Mouse (Mus musculus) CD4-positive, CD25-positive, alpha-beta regulatory T cell, adult 4 months (primary cell): ENCODE data around the gene Hist1h4h. TPM values are rescaled to one million over a fixed set of nuclear protein-coding genes. Genes with fewer than 3 reads are reported as not detected.

ENCODE experiments used
- ATAC-seq: one replicate; pipeline ENCODE4 v1.8.0; 2017
- polyA plus RNA-seq, 2 experiments: library from polyadenylated mRNA; unstranded; fragments of 100-300 nt; shearing (Covaris generic); gene quantifications; one replicate each; pipeline ENCODE4 v1.2.1; 2017

Gene Hist1h4h
- polyA plus RNA-seq, 2 experiments from 2014 or later: 9.5 to 10.8 TPM

- no peak for ATAC-seq
These were observed 17.3 kb upstream of the Hist1h4h start for GRCm38 (mm10) chr13:23513517-23513916.

GRCm38 (mm10) chr13:23515281-23515680 is 15.6 kb upstream of the Hist1h4h start:
- no peak for ATAC-seq

- no peak for ATAC-seq
These were observed 14.8 kb upstream of the Hist1h4h start for GRCm38 (mm10) chr13:23515826-23516620.

- peak; percentile 44 for ATAC-seq
These were observed 13.8 kb upstream of the Hist1h4h start for GRCm38 (mm10) chr13:23516822-23517602.

GRCm38 (mm10) chr13:23517603-23518294 is 13.1 kb upstream of the Hist1h4h start:
- ATAC-seq: peak; percentile 59

- ATAC-seq: no peak
These were observed 12.6 kb upstream of the Hist1h4h start for GRCm38 (mm10) chr13:23518295-23518603.

- ATAC-seq: peak; percentile 48
These were observed 12.0 kb upstream of the Hist1h4h start for GRCm38 (mm10) chr13:23518885-23519284.

- ATAC-seq: peak; percentile 32
These were observed 11.4 kb upstream of the Hist1h4h start for GRCm38 (mm10) chr13:23519416-23519815.

- peak; percentile 36 for ATAC-seq
These were observed 9.1 kb upstream of the Hist1h4h start for GRCm38 (mm10) chr13:23521703-23522102.

- ATAC-seq: no peak
These were observed 6.9 kb upstream of the Hist1h4h start for GRCm38 (mm10) chr13:23523976-23524375.

GRCm38 (mm10) chr13:23524654-23525053 is 6.2 kb upstream of the Hist1h4h start:
- ATAC-seq: peak; percentile 40

- ATAC-seq: no peak
These were observed 4.9 kb upstream of the Hist1h4h start for GRCm38 (mm10) chr13:23525901-23526300.

- ATAC-seq: peak; percentile 24
These were observed 4.5 kb upstream of the Hist1h4h start for GRCm38 (mm10) chr13:23526312-23526711.

GRCm38 (mm10) chr13:23529005-23529404 is 1.8 kb upstream of the Hist1h4h start:
- ATAC-seq: no peak

- no peak for ATAC-seq
These were observed 1.2 kb upstream of the Hist1h4h start for GRCm38 (mm10) chr13:23529480-23530165.

- peak; percentile 18 for ATAC-seq
These were observed 509 bp upstream of the Hist1h4h start for GRCm38 (mm10) chr13:23530181-23530900.

- no peak for ATAC-seq
These were observed 1.6 kb downstream of the Hist1h4h start for GRCm38 (mm10) chr13:23532262-23533075.

GRCm38 (mm10) chr13:23533560-23534367 is 2.9 kb downstream of the Hist1h4h start, which contains the start of gene Hist1h2af:
TSS of gene Hist1h2af (plus strand) at chr13:23533906.
- ATAC-seq: peak; percentile 36

- no peak for ATAC-seq
These were observed 3.7 kb downstream of the Hist1h4h start for GRCm38 (mm10) chr13:23534368-23535131.
